Mouse (Mus musculus): Measurements from ENCODE around the gene Lta.

The Lta gene

GRCm38 (mm10) chr17:35178528-35178927 is 26.6 kb downstream of the Lta start:
- peak; percentile 78 for DNase-seq (ENCODE audit: low spot score)

GRCm38 (mm10) chr17:35175968-35176367 is 29.2 kb downstream of the Lta start, which contains the start of gene Aif1:
Gene Aif1, minus strand, starts transcription at chr17:35176068.
- DNase-seq (ENCODE audit: low spot score) = no peak

GRCm38 (mm10) chr17:35175382-35175781 is 29.8 kb downstream of the Lta start:
- DNase-seq (ENCODE audit: low spot score) = no peak

GRCm38 (mm10) chr17:35174201-35174977 is 30.8 kb downstream of the Lta start:
- DNase-seq (ENCODE audit: low spot score) = no peak

- no peak for DNase-seq (ENCODE audit: low spot score)
Measured at GRCm38 (mm10) chr17:35173329-35173728, 31.8 kb downstream of the Lta start.

- DNase-seq (ENCODE audit: low spot score) = no peak
Measured at GRCm38 (mm10) chr17:35172445-35173234, 32.5 kb downstream of the Lta start.

- DNase-seq (ENCODE audit: low spot score) = no peak
Measured at GRCm38 (mm10) chr17:35168541-35169207, 36.5 kb downstream of the Lta start.

- no peak for DNase-seq (ENCODE audit: low spot score)
Measured at GRCm38 (mm10) chr17:35167794-35168193, 37.4 kb downstream of the Lta start.

- DNase-seq (ENCODE audit: low spot score) = peak; percentile 47
Measured at GRCm38 (mm10) chr17:35166352-35167035, 38.7 kb downstream of the Lta start.

- DNase-seq (ENCODE audit: low spot score) = no peak
Measured at GRCm38 (mm10) chr17:35165451-35166155, 39.5 kb downstream of the Lta start.

- DNase-seq (ENCODE audit: low spot score) = peak; percentile 91
Measured at GRCm38 (mm10) chr17:35164568-35165450, 40.3 kb downstream of the Lta start, which contains the start of gene Prrc2a. Gene Prrc2a, minus strand, starts transcription at chr17:35164897.

- DNase-seq (ENCODE audit: low spot score) = no peak
Measured at GRCm38 (mm10) chr17:35164218-35164567, 41.0 kb downstream of the Lta start.

- no peak for DNase-seq (ENCODE audit: low spot score)
Measured at GRCm38 (mm10) chr17:35163326-35164081, 41.6 kb downstream of the Lta start.

GRCm38 (mm10) chr17:35162730-35163129 is 42.4 kb downstream of the Lta start:
- no peak for DNase-seq (ENCODE audit: low spot score)

- DNase-seq (ENCODE audit: low spot score) = no peak
Measured at GRCm38 (mm10) chr17:35162121-35162520, 43.0 kb downstream of the Lta start.

GRCm38 (mm10) chr17:35161421-35161820 is 43.7 kb downstream of the Lta start:
- no peak for DNase-seq (ENCODE audit: low spot score)

GRCm38 (mm10) chr17:35159638-35160037 is 45.5 kb downstream of the Lta start:
- DNase-seq (ENCODE audit: low spot score) = no peak

GRCm38 (mm10) chr17:35158850-35159593 is 46.1 kb downstream of the Lta start:
- no peak for DNase-seq (ENCODE audit: low spot score)

GRCm38 (mm10) chr17:35157661-35158175 is 47.4 kb downstream of the Lta start:
- DNase-seq (ENCODE audit: low spot score) = no peak

Measured in urinary bladder, postnatal 25 days (tissue).